Mouse (Mus musculus): ENCODE data around the gene Insl6. TPM values are rescaled to one million over a fixed set of nuclear protein-coding genes. Genes with fewer than 3 reads are reported as not detected.

Gene Insl6
- total RNA-seq, 4 experiments from 2014 or later = 0.57 to 1.4 TPM; not detected in 2

- no peak for DNase-seq (ENCODE audit: low spot score in 2 of 2)
Measured at GRCm38 (mm10) chr19:29292546-29292945, 32.6 kb downstream of the Insl6 start.

GRCm38 (mm10) chr19:29291532-29291931 is 33.6 kb downstream of the Insl6 start:
- DNase-seq (ENCODE audit: low spot score in 2 of 2) = no peak

- no peak for DNase-seq (ENCODE audit: low spot score in 2 of 2)
Measured at GRCm38 (mm10) chr19:29287863-29288262, 37.3 kb downstream of the Insl6 start.

- no peak for DNase-seq (ENCODE audit: low spot score in 2 of 2)
Measured at GRCm38 (mm10) chr19:29285451-29285869, 39.7 kb downstream of the Insl6 start.

GRCm38 (mm10) chr19:29278944-29279587 is 46.1 kb downstream of the Insl6 start:
- no peak for DNase-seq (ENCODE audit: low spot score in 2 of 2)

GRCm38 (mm10) chr19:29276414-29276813 is 48.7 kb downstream of the Insl6 start:
- no peak for DNase-seq (ENCODE audit: low spot score in 2 of 2)

- no peak for DNase-seq (ENCODE audit: low spot score in 2 of 2)
Measured at GRCm38 (mm10) chr19:29272011-29272809, 52.9 kb downstream of the Insl6 start.

Other genes starting within 250 kb of the Insl6 start
- 10 to 100 TPM; 17.8 to 21.1 (median 19.4) TPM for gene Rcl1, start 224.0 kb downstream of the Insl6 start, total RNA-seq (2022)
- 10 to 100 TPM; 34.2 to 39.8 (median 35.1) TPM for gene Jak2, start 73.5 kb downstream of the Insl6 start, total RNA-seq (2022)
- gene Rln1, start 9.3 kb upstream of the Insl6 start, total RNA-seq (2022) = 1 to 10 TPM in 3 of 4 experiments, under 1 TPM in 1; 0.40 to 3.3 (median 1.4) TPM
- gene Plgrkt, start 42.0 kb upstream of the Insl6 start, total RNA-seq (2022) = 10 to 100 TPM; 22.4 to 36.2 (median 26.7) TPM
- gene Cd274, start 42.1 kb upstream of the Insl6 start, total RNA-seq (2022) = 1 to 10 TPM; 1.6 to 3.4 (median 2.2) TPM
- under 1 TPM in 2 of 4 experiments, not detected in 2; 0.22 to 0.30 TPM for gene Pdcd1lg2, start 85.6 kb upstream of the Insl6 start, total RNA-seq (2022)
- 10 to 100 TPM; 31.5 to 38.2 (median 33.7) TPM for gene Ric1, start 196.9 kb upstream of the Insl6 start, total RNA-seq (2022)

All from left cerebral cortex, adult 8-10 months (tissue).